Mouse (Mus musculus) embryonic fibroblast, embryonic 13.5 days (primary cell): ENCODE measurements around the gene Gsdma.

ENCODE experiments used
- CTCF ChIP-seq: IDR thresholded peaks from 2 replicates; pipeline ENCODE4 v1.5.1; 2011; ENCODE audit warnings: mild to moderate bottlenecking, control low read depth, low read length, moderate library complexity, borderline replicate concordance; ENCODE audit not compliant: insufficient read depth
- POLR2A ChIP-seq: IDR thresholded peaks from 2 replicates; pipeline ENCODE4 v1.6.1; 2011; ENCODE audit warnings: low read depth, mild to moderate bottlenecking, control low read depth, low read length, moderate library complexity

- no peak for TF ChIP-seq CTCF
- TF ChIP-seq POLR2A = no peak
Observed at GRCm38 (mm10) chr11:98682811-98683210, 18.7 kb downstream of the Gsdma start.
